Mouse (Mus musculus) limb, embryonic 13.5 days (tissue): Measurements from ENCODE around the gene Neurod2. TPM values are rescaled to one million over a fixed set of nuclear protein-coding genes. Genes with fewer than 3 reads are reported as not detected.

Source experiments
- ATAC-seq: fragments of 200-750 bp; cut with Nextera tagmentation; 2 replicates; pipeline ENCODE4 v1.8.0; 2017; ENCODE audit warnings: low read depth, moderate number of reproducible peaks, moderate TSS enrichment; ENCODE audit not compliant: low FRiP score
- H3K27ac ChIP-seq: fragments of 300-500 bp; sonication (generic); 2 replicates; pipeline ENCODE4 v1.5.1; 2015; ENCODE audit warnings: inconsistent platforms, mild to moderate bottlenecking, moderate library complexity
- H3K27me3 ChIP-seq: fragments of 300-500 bp; sonication (generic); 2 replicates; pipeline ENCODE4 v1.6.1; 2015; ENCODE audit warnings: mild to moderate bottlenecking, inconsistent platforms
- H3K36me3 ChIP-seq: fragments of 300-500 bp; sonication (generic); 2 replicates; pipeline ENCODE4 v1.6.1; 2015; ENCODE audit warnings: inconsistent platforms, mild to moderate bottlenecking, moderate library complexity
- H3K4me1 ChIP-seq: fragments of 300-500 bp; sonication (generic); 2 replicates; pipeline ENCODE4 v1.6.1; 2015; ENCODE audit warnings: inconsistent platforms
- H3K4me2 ChIP-seq: fragments of 300-500 bp; sonication (generic); replicated peaks from 2 replicates; pipeline ENCODE4 v1.6.1; 2015; ENCODE audit warnings: inconsistent platforms, mild to moderate bottlenecking, moderate library complexity
- H3K4me3 ChIP-seq: fragments of 300-500 bp; sonication (generic); 2 replicates; pipeline ENCODE4 v1.5.1; 2015; ENCODE audit warnings: moderate library complexity, mild to moderate bottlenecking, inconsistent platforms
- H3K9ac ChIP-seq: fragments of 300-500 bp; sonication (generic); 2 replicates; pipeline ENCODE4 v1.6.1; 2015; ENCODE audit warnings: mild to moderate bottlenecking, inconsistent platforms
- H3K9me3 ChIP-seq: fragments of 300-500 bp; sonication (generic); 2 replicates; pipeline ENCODE4 v1.6.1; 2016; ENCODE audit warnings: inconsistent platforms
- WGBS: fragments of 180-500 bp; shearing (Covaris S2); methylation state at CpG from one replicate; pipeline ENCODE4 v1.1.7; 2015; 5-methylcytosine and 5-hydroxymethylcytosine counted together
- polyA plus RNA-seq: library from polyadenylated mRNA; unstranded; fragments of >200 nt; fragmentation: Nextera tagmentation; extraction: Ambion mirVana; gene quantifications from 2 replicates; pipeline ENCODE4 v1.2.1, GENCODE M21; 2015

Gene Neurod2
- not detected in 2 replicates for polyA plus RNA-seq

GRCm38 (mm10) chr11:98329081-98329959, at the start of gene Neurod2:
Neurod2 (minus strand) TSS chr11:98329648.
- no peaks in the 10 kb centered on the region for H3K36me3 ChIP-seq
- peak within 1 kb of the TSS; percentile 50 for H3K4me2 ChIP-seq
- H3K4me1 ChIP-seq, result peaks cover 27% of the 10 kb centered on the region
- H3K4me3 ChIP-seq, result peak within 1 kb of the TSS; percentile 30
- no peak within 1 kb of the TSS for H3K9ac ChIP-seq
- WGBS, result 1% methylated on average over 38 of the region's 38 CpGs
- H3K27ac ChIP-seq, result no peak within 1 kb of the TSS
- H3K27me3 ChIP-seq, result peaks cover 100% of the 10 kb centered on the region
- no peaks in the 10 kb centered on the region for H3K9me3 ChIP-seq
- ATAC-seq, result no peak

- no peak overlapping the region for H3K27ac ChIP-seq
- H3K4me3 ChIP-seq, result no peak overlapping the region
- no peak overlapping the region for H3K4me2 ChIP-seq
- no peak for ATAC-seq
- WGBS, result 84% methylated on average over 11 of the region's 11 CpGs
- no peak overlapping the region for H3K9ac ChIP-seq
- no peaks in the 10 kb centered on the region for H3K9me3 ChIP-seq
- H3K4me1 ChIP-seq, result no peaks in the 10 kb centered on the region
- H3K27me3 ChIP-seq, result no peaks in the 10 kb centered on the region
- peaks cover 77% of the 10 kb centered on the region for H3K36me3 ChIP-seq
Measured at GRCm38 (mm10) chr11:98377787-98378186, 48.3 kb upstream of the Neurod2 start.

DNA sequence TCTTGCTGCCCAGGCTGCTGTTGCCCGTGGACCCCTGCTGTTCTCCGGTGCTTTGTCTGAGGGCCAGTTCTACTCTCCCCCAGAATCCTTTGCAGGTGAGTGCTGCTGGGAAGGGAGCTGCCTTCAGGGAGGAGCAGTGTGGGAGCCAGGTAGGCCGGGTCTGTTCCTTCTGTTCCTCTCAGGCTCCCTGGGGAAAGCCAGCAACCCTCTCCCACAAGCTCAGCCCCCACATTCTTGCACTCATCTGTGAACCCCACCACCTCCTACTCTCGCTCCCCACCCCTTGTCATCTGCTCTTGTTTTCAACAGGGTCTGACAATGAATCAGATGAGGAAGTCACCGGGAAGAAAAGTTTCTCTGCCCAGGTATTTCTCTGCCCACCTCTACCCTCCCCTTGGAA, 47.3 kb upstream of the Neurod2 start:
- H3K4me1 ChIP-seq, result no peaks in the 10 kb centered on the region
- 63% methylated on average over 5 of the region's 5 CpGs for WGBS

GRCm38 (mm10) chr11:98374266-98374665, 44.8 kb upstream of the Neurod2 start:
- Histone ChIP-seq H3K4me3 (no peak overlapping the region), H3K4me2 (no peak overlapping the region), H3K9ac (no peak overlapping the region), H3K4me1 (no peaks in the 10 kb centered on the region), H3K36me3 (peaks cover 60% of the 10 kb centered on the region), H3K9me3 (no peaks in the 10 kb centered on the region), H3K27me3 (no peaks in the 10 kb centered on the region), H3K27ac (no peak overlapping the region)
- 83% methylated on average over 8 of the region's 8 CpGs for WGBS
- ATAC-seq, result no peak

More for the DNA sequence above, 47.3 kb upstream of the Neurod2 start:
- Histone ChIP-seq H3K9me3 (no peaks in the 10 kb centered on the region), H3K36me3 (peaks cover 77% of the 10 kb centered on the region), H3K27me3 (no peaks in the 10 kb centered on the region), H3K4me2 (no peak overlapping the region), H3K4me3 (no peak overlapping the region), H3K27ac (no peak overlapping the region), H3K9ac (no peak overlapping the region)
- ATAC-seq, result no peak

DNA sequence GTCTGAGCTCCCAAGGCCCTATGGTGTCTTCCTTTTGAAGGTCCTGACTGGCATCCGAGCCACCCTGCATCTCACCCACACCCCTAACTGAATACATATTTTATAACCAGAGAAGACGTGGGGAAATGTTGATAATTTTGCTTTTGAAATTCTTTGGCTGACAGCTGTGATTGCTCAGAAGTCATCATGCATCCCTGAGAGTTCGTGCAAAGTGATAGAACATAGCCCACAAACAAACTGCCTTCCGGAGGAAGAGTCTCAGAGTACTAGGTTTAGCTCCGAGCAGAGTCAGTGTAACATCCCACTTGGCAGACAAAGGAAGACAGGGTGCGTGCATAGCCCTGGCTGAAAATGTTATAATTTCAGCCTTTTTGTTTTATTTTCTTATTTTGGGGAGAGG, 43.8 kb upstream of the Neurod2 start:
- H3K9me3 ChIP-seq, result no peaks in the 10 kb centered on the region
- H3K27ac ChIP-seq, result no peak overlapping the region
- no peaks in the 10 kb centered on the region for H3K27me3 ChIP-seq
- H3K36me3 ChIP-seq, result peaks cover 50% of the 10 kb centered on the region
- WGBS, result 92% methylated on average over 6 of the region's 6 CpGs
- ATAC-seq, result no peak
- H3K4me2 ChIP-seq, result no peak overlapping the region
- no peak overlapping the region for H3K9ac ChIP-seq
- H3K4me3 ChIP-seq, result no peak overlapping the region
- H3K4me1 ChIP-seq, result no peaks in the 10 kb centered on the region

DNA sequence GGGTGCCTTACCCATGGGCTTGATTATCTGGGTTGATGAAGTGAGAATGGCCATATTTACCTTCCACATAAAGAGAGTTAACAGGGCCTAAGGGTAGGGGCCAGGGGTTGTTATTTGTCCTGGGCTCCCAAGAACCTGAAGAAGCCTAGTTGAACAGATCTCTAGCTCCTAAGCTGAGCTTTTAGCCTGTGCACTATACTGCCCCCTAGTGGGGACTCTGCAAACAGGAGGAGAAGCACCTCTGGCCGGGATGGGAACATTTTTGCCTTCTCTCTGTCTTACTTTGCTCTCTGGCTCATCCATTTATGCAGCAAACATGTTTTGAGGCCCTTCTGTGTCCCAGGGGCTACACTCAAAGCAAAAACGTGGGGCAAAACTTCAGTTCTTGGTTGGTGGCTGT, 43.0 kb upstream of the Neurod2 start:
- H3K4me1 ChIP-seq, result no peaks in the 10 kb centered on the region
- no peaks in the 10 kb centered on the region for H3K27me3 ChIP-seq
- ATAC-seq, result no peak
- WGBS, result 7% methylated on average over 2 of the region's 2 CpGs
- no peaks in the 10 kb centered on the region for H3K9me3 ChIP-seq
- H3K4me3 ChIP-seq, result no peak overlapping the region
- H3K27ac ChIP-seq, result no peak overlapping the region
- H3K4me2 ChIP-seq, result no peak overlapping the region
- no peak overlapping the region for H3K9ac ChIP-seq
- H3K36me3 ChIP-seq, result peaks cover 45% of the 10 kb centered on the region

GRCm38 (mm10) chr11:98371556-98372240, 42.2 kb upstream of the Neurod2 start:
- Histone ChIP-seq H3K27me3 (no peaks in the 10 kb centered on the region), H3K4me2 (no peak overlapping the region), H3K9ac (no peak overlapping the region), H3K27ac (no peak overlapping the region), H3K4me1 (no peaks in the 10 kb centered on the region), H3K4me3 (no peak overlapping the region), H3K9me3 (no peaks in the 10 kb centered on the region), H3K36me3 (peaks cover 38% of the 10 kb centered on the region)
- ATAC-seq, result no peak
- WGBS, result 55% methylated on average over 9 of the region's 10 CpGs

DNA sequence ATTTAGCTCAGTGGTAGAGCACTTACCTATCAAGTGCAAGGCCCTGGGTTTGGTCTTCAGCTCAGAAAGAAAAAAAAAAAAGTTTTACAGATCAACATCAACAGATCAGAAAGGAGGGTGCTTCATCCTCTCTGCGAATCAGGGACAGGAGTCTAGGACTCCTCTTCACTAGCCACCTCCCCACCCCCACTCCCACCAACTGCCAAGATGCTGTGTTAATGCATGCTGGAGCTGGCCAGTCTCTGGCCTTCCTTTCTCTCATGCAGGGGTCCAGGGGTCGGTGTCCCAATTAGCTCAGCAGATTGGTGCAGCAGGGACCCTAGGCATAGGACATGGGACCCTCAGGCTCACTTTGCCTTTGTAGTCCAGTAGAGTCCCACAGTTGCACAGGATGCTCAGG, 41.1 kb upstream of the Neurod2 start:
- no peak overlapping the region for H3K9ac ChIP-seq

DNA sequence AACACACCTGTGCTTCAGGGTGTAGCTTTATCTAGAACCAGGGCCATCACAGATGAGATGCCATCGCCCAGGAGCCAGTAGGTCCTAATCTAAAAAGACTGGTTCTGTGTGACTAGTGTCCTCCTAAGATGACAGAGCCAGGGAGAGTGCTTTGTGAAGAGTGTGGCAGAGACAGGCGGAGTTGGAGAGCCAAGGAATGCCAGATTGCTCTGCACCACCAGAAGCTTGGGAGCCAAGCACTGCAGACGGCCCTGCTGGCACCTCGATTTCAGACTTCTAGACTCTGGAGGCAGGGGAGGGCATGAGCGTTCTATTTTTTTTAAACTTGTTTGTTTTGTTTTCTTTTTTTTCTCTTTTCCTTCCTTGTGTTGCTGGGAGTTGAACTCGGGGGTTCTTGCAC, 39.9 kb upstream of the Neurod2 start:
- Histone ChIP-seq H3K27ac (no peak overlapping the region), H3K9me3 (no peaks in the 10 kb centered on the region), H3K27me3 (no peaks in the 10 kb centered on the region), H3K9ac (no peak overlapping the region), H3K4me2 (no peak overlapping the region), H3K4me3 (no peak overlapping the region), H3K4me1 (no peaks in the 10 kb centered on the region), H3K36me3 (peaks cover 14% of the 10 kb centered on the region; the same call in 1 of the 2 replicates)
- 87% methylated on average over 6 of the region's 6 CpGs for WGBS
- no peak for ATAC-seq

More for the DNA sequence above, 41.1 kb upstream of the Neurod2 start:
- H3K4me1 ChIP-seq, result no peaks in the 10 kb centered on the region
- no peak overlapping the region for H3K27ac ChIP-seq
- H3K4me3 ChIP-seq, result no peak overlapping the region
- H3K27me3 ChIP-seq, result no peaks in the 10 kb centered on the region
- WGBS, result 64% methylated on average over 2 of the region's 2 CpGs
- H3K9me3 ChIP-seq, result no peaks in the 10 kb centered on the region
- ATAC-seq, result no peak
- no peak overlapping the region for H3K4me2 ChIP-seq
- H3K36me3 ChIP-seq, result peaks cover 27% of the 10 kb centered on the region

GRCm38 (mm10) chr11:98367863-98368186, 38.4 kb upstream of the Neurod2 start:
- H3K4me3 ChIP-seq, result no peak overlapping the region
- no peaks in the 10 kb centered on the region for H3K4me1 ChIP-seq
- no peak overlapping the region for H3K4me2 ChIP-seq
- H3K36me3 ChIP-seq, result peaks cover 5% of the 10 kb centered on the region; the same call in 1 of the 2 replicates
- H3K27me3 ChIP-seq, result no peaks in the 10 kb centered on the region
- H3K27ac ChIP-seq, result no peak overlapping the region
- WGBS, result 77% methylated on average over 7 of the region's 7 CpGs
- no peaks in the 10 kb centered on the region for H3K9me3 ChIP-seq
- H3K9ac ChIP-seq, result no peak overlapping the region
- ATAC-seq, result no peak

- H3K27me3 ChIP-seq, result no peaks in the 10 kb centered on the region
- peaks cover 4% of the 10 kb centered on the region; the same call in 1 of the 2 replicates for H3K36me3 ChIP-seq
- no peak overlapping the region for H3K4me2 ChIP-seq
- no peak overlapping the region for H3K4me3 ChIP-seq
- WGBS, result 81% methylated on average over 10 of the region's 10 CpGs
- H3K4me1 ChIP-seq, result no peaks in the 10 kb centered on the region
- no peak for ATAC-seq
- H3K9ac ChIP-seq, result no peak overlapping the region
- H3K27ac ChIP-seq, result no peak overlapping the region
- H3K9me3 ChIP-seq, result no peaks in the 10 kb centered on the region
Measured at GRCm38 (mm10) chr11:98367171-98367862, 37.9 kb upstream of the Neurod2 start.

GRCm38 (mm10) chr11:98366290-98366689, 36.8 kb upstream of the Neurod2 start:
- Histone ChIP-seq H3K9ac (no peak overlapping the region), H3K4me2 (no peak overlapping the region), H3K27ac (no peak overlapping the region), H3K27me3 (no peaks in the 10 kb centered on the region), H3K4me1 (no peaks in the 10 kb centered on the region), H3K36me3 (peaks cover 4% of the 10 kb centered on the region; the same call in 1 of the 2 replicates), H3K9me3 (no peaks in the 10 kb centered on the region), H3K4me3 (no peak overlapping the region)
- WGBS, result 73% methylated on average over 10 of the region's 10 CpGs
- no peak for ATAC-seq
